Mouse (Mus musculus) inflammation-experienced regulatory T-cells, adult 6 months (primary cell): ENCODE results near the gene Sirt1. TPM values are rescaled to one million over a fixed set of nuclear protein-coding genes. Genes with fewer than 3 reads are reported as not detected.
A peak's percentile ranks its signal among the peaks of the same experiment; 100 is the strongest.
"Not testable (repeated sequence)": the region's sequence is repeated elsewhere in the genome, so short reads cannot be mapped to it uniquely, and the experiment has no call there.

ENCODE experiments used
- ATAC-seq: one replicate; pipeline ENCODE4 v1.8.0; 2017
- polyA plus RNA-seq, 3 experiments: library from polyadenylated mRNA; unstranded; fragments of 100-300 nt; shearing (Covaris generic); gene quantifications; one replicate each; pipeline ENCODE4 v1.2.1; 2017

Gene Sirt1
- polyA plus RNA-seq, 3 experiments from 2014 or later, result 7.0 to 10.2 (median 7.8) TPM

GRCm38 (mm10) chr10:63386991-63387390 lies 5.5 kb upstream of the Sirt1 start:
- ATAC-seq, result no peak

- peak; percentile 79 for ATAC-seq
Measured at GRCm38 (mm10) chr10:63386444-63386843, 4.9 kb upstream of the Sirt1 start.

GRCm38 (mm10) chr10:63385897-63386296 lies 4.4 kb upstream of the Sirt1 start:
- ATAC-seq, result not testable (repeated sequence)

- peak; percentile 88 for ATAC-seq
Measured at GRCm38 (mm10) chr10:63382372-63383279, 1.1 kb upstream of the Sirt1 start, which contains the start of gene Dnajc12. Dnajc12 (plus strand) TSS chr10:63382443.

GRCm38 (mm10) chr10:63378948-63379680 lies 2.4 kb downstream of the Sirt1 start:
- ATAC-seq, result no peak

GRCm38 (mm10) chr10:63377468-63377867 lies 4.0 kb downstream of the Sirt1 start:
- peak; percentile 68 for ATAC-seq

GRCm38 (mm10) chr10:63376303-63376702 lies 5.2 kb downstream of the Sirt1 start:
- no peak for ATAC-seq

- no peak for ATAC-seq
Measured at GRCm38 (mm10) chr10:63368041-63368440, 13.5 kb downstream of the Sirt1 start.

GRCm38 (mm10) chr10:63367386-63367785 lies 14.1 kb downstream of the Sirt1 start:
- no peak for ATAC-seq

GRCm38 (mm10) chr10:63365918-63366455 lies 15.5 kb downstream of the Sirt1 start:
- ATAC-seq, result no peak

GRCm38 (mm10) chr10:63360502-63360901 lies 21.0 kb downstream of the Sirt1 start:
- ATAC-seq, result no peak

- no peak for ATAC-seq
Measured at GRCm38 (mm10) chr10:63352111-63352510, 29.4 kb downstream of the Sirt1 start.

GRCm38 (mm10) chr10:63351099-63351498 lies 30.4 kb downstream of the Sirt1 start:
- ATAC-seq, result not testable (repeated sequence)

GRCm38 (mm10) chr10:63350666-63351065 lies 30.8 kb downstream of the Sirt1 start:
- no peak for ATAC-seq

- ATAC-seq, result no peak
Measured at GRCm38 (mm10) chr10:63348291-63348690, 33.2 kb downstream of the Sirt1 start.

GRCm38 (mm10) chr10:63344751-63345150 lies 36.8 kb downstream of the Sirt1 start:
- no peak for ATAC-seq

GRCm38 (mm10) chr10:63341351-63341750 lies 40.2 kb downstream of the Sirt1 start:
- ATAC-seq, result no peak

GRCm38 (mm10) chr10:63338914-63339643 lies 42.4 kb downstream of the Sirt1 start:
- ATAC-seq, result peak; percentile 53

GRCm38 (mm10) chr10:63337951-63338836 lies 43.3 kb downstream of the Sirt1 start:
- ATAC-seq, result peak; percentile 57

GRCm38 (mm10) chr10:63337326-63337725 lies 44.2 kb downstream of the Sirt1 start:
- no peak for ATAC-seq

- ATAC-seq, result no peak
Measured at GRCm38 (mm10) chr10:63336901-63337300, 44.6 kb downstream of the Sirt1 start.
